Mouse (Mus musculus) CH12.LX (cell line): ENCODE data around the gene Dido1. TPM values are rescaled to one million over a fixed set of nuclear protein-coding genes. Genes with fewer than 3 reads are reported as not detected.

ENCODE experiments used
- DNase-seq: peaks from one replicate; pipeline ENCODE4 v3.0.0-alpha.2; 2013; ENCODE audit errors: extremely low read depth
- H3K27ac ChIP-seq: 2 replicates; pipeline ENCODE4 v1.5.1; 2012; ENCODE audit warnings: low read depth, mild to moderate bottlenecking, control low read depth, moderate library complexity; ENCODE audit not compliant: insufficient read depth
- H3K27me3 ChIP-seq: replicated peaks from 2 replicates; pipeline ENCODE3; 2012; ENCODE audit warnings: inconsistent platforms
- H3K36me3 ChIP-seq, 2 experiments: replicated peaks in 1 of 2; 2 replicates each; pipeline versions ENCODE3 to v1.6.1; 2012; ENCODE audit warnings: inconsistent platforms in 1 of 2, low read length in 1 of 2, mild to moderate bottlenecking in 1 of 2, mixed read lengths in 1 of 2, moderate library complexity in 1 of 2; ENCODE audit not compliant: control insufficient read depth in 1 of 2, insufficient read depth in 1 of 2
- H3K4me1 ChIP-seq, 2 experiments: 2 replicates each; pipeline ENCODE4 v1.6.1; 2012; ENCODE audit warnings: inconsistent platforms in 1 of 2, moderate library complexity in 1 of 2; ENCODE audit not compliant: insufficient read depth in 2 of 2, control insufficient read depth in 1 of 2
- H3K4me2 ChIP-seq: 2 replicates; pipeline ENCODE4 v1.6.1; 2012; ENCODE audit warnings: low read depth, mild to moderate bottlenecking, control low read depth; ENCODE audit not compliant: poor library complexity, insufficient read depth, severe bottlenecking
- H3K4me3 ChIP-seq, 3 experiments: fragments of 150-350 bp in 1 of 3; sonication (generic) in 1 of 3; replicated peaks in 1 of 3; 2 replicates each; pipeline versions ENCODE3 to v1.5.1; 2011 to 2012; ENCODE audit warnings: low read depth in 2 of 3, low read length in 2 of 3, mild to moderate bottlenecking in 2 of 3, moderate library complexity in 2 of 3, control low read depth in 1 of 3, improper control_type of control experiment in 1 of 3, inconsistent platforms in 1 of 3, mixed read lengths in 1 of 3; ENCODE audit not compliant: poor library complexity in 1 of 3
- H3K79me2 ChIP-seq: replicated peaks from 2 replicates; pipeline ENCODE4 v1.6.1; 2012; ENCODE audit warnings: mild to moderate bottlenecking, moderate library complexity; ENCODE audit not compliant: control insufficient read depth, poor library complexity, insufficient read depth, severe bottlenecking; ENCODE audit errors: extremely low read depth
- H3K9ac ChIP-seq: 2 replicates; pipeline ENCODE4 v1.6.1; 2012; ENCODE audit warnings: low read depth, mild to moderate bottlenecking, control low read depth, moderate library complexity; ENCODE audit not compliant: insufficient read depth
- H3K9me3 ChIP-seq: replicated peaks from 2 replicates; pipeline ENCODE3; 2012; ENCODE audit warnings: low read length, inconsistent platforms, mixed read lengths
- CHD1 ChIP-seq: IDR thresholded peaks from 2 replicates; pipeline ENCODE4 v1.6.1; 2012; ENCODE audit warnings: low read depth, low read length, improper control_type of control experiment, inconsistent platforms
- CHD2 ChIP-seq: IDR thresholded peaks from 2 replicates; pipeline ENCODE4 v1.6.1; 2011; ENCODE audit warnings: low read length, improper control_type of control experiment
- CTCF ChIP-seq, 2 experiments: IDR thresholded peaks in 1 of 2; conservative IDR thresholded peaks in 1 of 2; 2 replicates each; pipeline ENCODE4 v1.5.1; 2011 to 2012; ENCODE audit warnings: low read depth in 2 of 2, low read length in 2 of 2, improper control_type of control experiment in 1 of 2, inconsistent platforms in 1 of 2, mild to moderate bottlenecking in 1 of 2, moderate library complexity in 1 of 2
- HCFC1 ChIP-seq: IDR thresholded peaks from 2 replicates; pipeline ENCODE4 v1.6.1; 2012; ENCODE audit warnings: low read depth, mild to moderate bottlenecking, inconsistent platforms, low read length, improper control_type of control experiment
- IRF4 ChIP-seq: IDR thresholded peaks from 2 replicates; pipeline ENCODE4 v1.6.1; 2014; ENCODE audit warnings: low read depth, mild to moderate bottlenecking, inconsistent platforms, low read length, improper control_type of control experiment
- JUND ChIP-seq: conservative IDR thresholded peaks from 2 replicates; pipeline ENCODE4 v1.6.1; 2011; ENCODE audit warnings: low read depth, low read length, improper control_type of control experiment
- MAZ ChIP-seq: IDR thresholded peaks from 2 replicates; pipeline ENCODE4 v1.6.1; 2012; ENCODE audit warnings: low read depth, mild to moderate bottlenecking, inconsistent platforms, low read length, improper control_type of control experiment, moderate library complexity
- MXI1 ChIP-seq: IDR thresholded peaks from 2 replicates; pipeline ENCODE4 v1.6.1; 2011; ENCODE audit warnings: mild to moderate bottlenecking, low read depth, low read length, improper control_type of control experiment
- MYC ChIP-seq: IDR thresholded peaks from 2 replicates; pipeline ENCODE4 v1.6.1; 2011; ENCODE audit warnings: low read depth, mild to moderate bottlenecking, improper control_type of control experiment, low read length
- POLR2A ChIP-seq: IDR thresholded peaks from 2 replicates; pipeline ENCODE4 v1.6.1; 2011; ENCODE audit warnings: low read depth, mild to moderate bottlenecking, improper control_type of control experiment, low read length
- SIN3A ChIP-seq: IDR thresholded peaks from 2 replicates; pipeline ENCODE4 v1.6.1; 2012; ENCODE audit warnings: low read length, improper control_type of control experiment, inconsistent platforms
- SMC3 ChIP-seq: IDR thresholded peaks from 2 replicates; pipeline ENCODE4 v1.6.1; 2011; ENCODE audit warnings: low read depth, low read length, improper control_type of control experiment
- TBP ChIP-seq: conservative IDR thresholded peaks from 2 replicates; pipeline ENCODE4 v1.6.1; 2011; ENCODE audit warnings: low read depth, low read length, improper control_type of control experiment
- ZMIZ1 ChIP-seq: IDR thresholded peaks from 2 replicates; pipeline ENCODE4 v1.6.1; 2012; ENCODE audit warnings: low read depth, mild to moderate bottlenecking, inconsistent platforms, low read length, improper control_type of control experiment
- ZNF384 ChIP-seq: IDR thresholded peaks from 2 replicates; pipeline ENCODE4 v1.6.1; 2012; ENCODE audit warnings: low read depth, low read length, improper control_type of control experiment, inconsistent platforms
- dilution Hi-C: fragments of 300-500 bp; cut with MboI; formaldehyde crosslinking; loops from 2 replicates; pipeline ENCODE4 v1.14.3; 2020; ENCODE audit warnings: low sequenced_read_pairs; ENCODE audit not compliant: extremely low pct_unique_long_range_greater_than_20kb, extremely low pct_ligation_motif_present
- in situ Hi-C: fragments of 300-500 bp; cut with MboI; formaldehyde crosslinking; loops from 3 replicates; pipeline ENCODE4 v1.14.3; 2019; ENCODE audit warnings: low sequenced_read_pairs, low pct_ligation_motif_present, low pct_unique_long_range_greater_than_20kb, mixed read lengths
- polyA plus RNA-seq: library from polyadenylated mRNA; unstranded; fragments of >175 nt; gene quantifications from 2 replicates; pipeline ENCODE4 v1.2.1, GENCODE M21; 2012; ENCODE audit warnings: low read depth; ENCODE audit not compliant: insufficient read length
- total RNA-seq, 2 experiments: library from RNA; depleted of rRNA; stranded (reverse); fragments of 300-350 nt in 1 of 2; fragments of >200 nt in 1 of 2; gene quantifications; 2 replicates each; pipeline ENCODE4 v1.2.3; 2012 to 2014

Gene Dido1
- total and polyA plus RNA-seq, 3 experiments: 16.4 to 25.0 (median 24.9) TPM

GRCm38 (mm10) chr2:180701767-180702621 is 7.8 kb downstream of the Dido1 start (continued):
- peak; percentile 78 for TF ChIP-seq TBP

- H3K36me3 ChIP-seq: peaks cover 0 to 21% of the 10 kb centered on the region in 2 experiments
- H3K9ac ChIP-seq: peak overlapping the region; percentile 99
- H3K4me1 ChIP-seq: peaks cover 24 to 77% of the 10 kb centered on the region in 2 experiments
- H3K4me2 ChIP-seq: peak overlapping the region; percentile 99
- DNase-seq: no peak
- H3K9me3 ChIP-seq: no peaks in the 10 kb centered on the region
- in situ Hi-C loops (loop anchor here (25.0 kb wide), 1 partner anchor 661 kb away; the partner anchor contains the start of genes Arfrp1 and Zgpat), dilution Hi-C loops (no loop called here)
- H3K79me2 ChIP-seq: peaks cover 91% of the 10 kb centered on the region
- H3K27ac ChIP-seq: peak overlapping the region; percentile 23
- TF ChIP-seq MXI1 (no peak; the same call in 1 of the 2 replicates), ZMIZ1 (no peak), MYC (no peak), TBP (no peak), IRF4 (no peak), ZNF384 (no peak), JUND (no peak), MAZ (no peak), HCFC1 (no peak), CTCF (conservative IDR thresholded peaks at IDR 0.05 in 1 of 2, IDR thresholded peaks at IDR 0.05 in 1 of 2; ENCODE audit: low read depth in 2 of 2, low read length in 2 of 2) (no peak), CHD2 (no peak), CHD1 (no peak), POLR2A (no peak)
- H3K27me3 ChIP-seq: no peaks in the 10 kb centered on the region
- H3K4me3 ChIP-seq: peak overlapping the region; percentile 63 to 92 (median 79)
Observed at GRCm38 (mm10) chr2:180701053-180701766, 8.6 kb downstream of the Dido1 start.

GRCm38 (mm10) chr2:180700457-180700856 is 9.3 kb downstream of the Dido1 start:
- no peak for DNase-seq
- dilution Hi-C loops (no loop called here), in situ Hi-C loops (loop anchor here (25.0 kb wide), 1 partner anchor 662 kb away; the partner anchor contains the start of genes Arfrp1 and Zgpat)
- Histone ChIP-seq H3K27me3 (no peaks in the 10 kb centered on the region), H3K27ac (no peak overlapping the region), H3K9ac (peak overlapping the region; percentile 99), H3K4me3 (peak overlapping the region; percentile 63 to 92 (median 79)), H3K4me2 (peak overlapping the region; percentile 99), H3K36me3 (peaks cover 0 to 14% of the 10 kb centered on the region in 2 experiments), H3K79me2 (peaks cover 92% of the 10 kb centered on the region), H3K9me3 (no peaks in the 10 kb centered on the region), H3K4me1 (peaks cover 28 to 77% of the 10 kb centered on the region in 2 experiments)
- TF ChIP-seq SMC3 (no peak), SIN3A (no peak)
